Mouse (Mus musculus): ENCODE measurements around the gene Zfp683.

Zfp683 gene

GRCm38 (mm10) chr4:134053538-134053937 is at the start of gene Zfp683:
Gene Zfp683, plus strand, starts transcription at chr4:134053838.
- in situ Hi-C loops (cut with MboI, MseI) = no loop called here

GRCm38 (mm10) chr4:134005581-134006358 is 47.9 kb upstream of the Zfp683 start:
- in situ Hi-C loops (cut with MboI, MseI) = no loop called here

- in situ Hi-C loops (cut with MboI, MseI) = no loop called here
These were observed 46.8 kb upstream of the Zfp683 start for GRCm38 (mm10) chr4:134006845-134007244.

GRCm38 (mm10) chr4:134009709-134010108 is 43.9 kb upstream of the Zfp683 start:
- in situ Hi-C loops (cut with MboI, MseI) = no loop called here

GRCm38 (mm10) chr4:134011450-134012414 is 41.9 kb upstream of the Zfp683 start:
- in situ Hi-C loops (cut with MboI, MseI) = no loop called here

GRCm38 (mm10) chr4:134012858-134013528 is 40.6 kb upstream of the Zfp683 start:
- in situ Hi-C loops (cut with MboI, MseI) = no loop called here

- in situ Hi-C loops (cut with MboI, MseI) = no loop called here
These were observed 37.4 kb upstream of the Zfp683 start for GRCm38 (mm10) chr4:134016208-134016607.

GRCm38 (mm10) chr4:134016767-134017166 is 36.9 kb upstream of the Zfp683 start:
- in situ Hi-C loops (cut with MboI, MseI) = no loop called here

GRCm38 (mm10) chr4:134017201-134017865 is 36.3 kb upstream of the Zfp683 start:
- in situ Hi-C loops (cut with MboI, MseI) = no loop called here

- in situ Hi-C loops (cut with MboI, MseI) = no loop called here
These were observed 35.4 kb upstream of the Zfp683 start for GRCm38 (mm10) chr4:134018038-134018778.

- in situ Hi-C loops (cut with MboI, MseI) = no loop called here
These were observed 34.9 kb upstream of the Zfp683 start, which contains the start of gene Lin28a for GRCm38 (mm10) chr4:134018779-134019145. Gene Lin28a, minus strand, starts transcription at chr4:134018841.

GRCm38 (mm10) chr4:134019210-134019609 is 34.4 kb upstream of the Zfp683 start:
- in situ Hi-C loops (cut with MboI, MseI) = no loop called here

GRCm38 (mm10) chr4:134019641-134020351 is 33.8 kb upstream of the Zfp683 start:
- in situ Hi-C loops (cut with MboI, MseI) = no loop called here

GRCm38 (mm10) chr4:134020621-134021020 is 33.0 kb upstream of the Zfp683 start:
- in situ Hi-C loops (cut with MboI, MseI) = no loop called here

- in situ Hi-C loops (cut with MboI, MseI) = no loop called here
These were observed 27.8 kb upstream of the Zfp683 start for GRCm38 (mm10) chr4:134025802-134026201.

- in situ Hi-C loops (cut with MboI, MseI) = loop anchor here (5.0 kb wide), 1 partner anchor 56 kb away; no protein-coding TSS in a partner anchor
These were observed 17.7 kb upstream of the Zfp683 start for GRCm38 (mm10) chr4:134035953-134036352.

GRCm38 (mm10) chr4:134041317-134042123 is 12.1 kb upstream of the Zfp683 start:
- in situ Hi-C loops (cut with MboI, MseI) = no loop called here

- in situ Hi-C loops (cut with MboI, MseI) = no loop called here
These were observed 10.6 kb upstream of the Zfp683 start for GRCm38 (mm10) chr4:134043041-134043440.

- in situ Hi-C loops (cut with MboI, MseI) = no loop called here
These were observed 6.0 kb upstream of the Zfp683 start for GRCm38 (mm10) chr4:134047648-134048047.
